Mouse (Mus musculus) forebrain, embryonic 10.5 days (tissue): ENCODE results near the gene A3galt2. TPM values are rescaled to one million over a fixed set of nuclear protein-coding genes. Genes with fewer than 3 reads are reported as not detected.

Source experiments
- DNase-seq: peaks from one replicate; pipeline ENCODE4 v3.0.0-alpha.2; 2017; ENCODE audit warnings: low spot score; ENCODE audit errors: extremely low spot score
- H3K27ac ChIP-seq: fragments of 300-500 bp; sonication (generic); 2 replicates; pipeline ENCODE4 v1.5.1; 2016; ENCODE audit warnings: mild to moderate bottlenecking
- H3K27me3 ChIP-seq: fragments of 300-500 bp; sonication (generic); 2 replicates; pipeline ENCODE4 v1.6.1; 2016; ENCODE audit warnings: mild to moderate bottlenecking; ENCODE audit not compliant: poor library complexity, severe bottlenecking
- H3K36me3 ChIP-seq: fragments of 300-500 bp; sonication (generic); replicated peaks from 2 replicates; pipeline ENCODE4 v1.6.1; 2016; ENCODE audit warnings: mild to moderate bottlenecking, moderate library complexity
- H3K4me1 ChIP-seq: fragments of 300-500 bp; sonication (generic); 2 replicates; pipeline ENCODE4 v1.6.1; 2016
- H3K4me3 ChIP-seq: fragments of 300-500 bp; sonication (generic); 2 replicates; pipeline ENCODE4 v1.5.1; 2016; ENCODE audit warnings: mild to moderate bottlenecking, moderate library complexity
- H3K9me3 ChIP-seq: fragments of 300-500 bp; sonication (generic); 2 replicates; pipeline ENCODE4 v1.6.1; 2016; ENCODE audit warnings: mild to moderate bottlenecking, moderate library complexity
- WGBS: fragments of 180-500 bp; shearing (Covaris S2); methylation state at CpG from one replicate; pipeline ENCODE4 v1.1.7; 2016; 5-methylcytosine and 5-hydroxymethylcytosine counted together
- polyA plus RNA-seq: library from polyadenylated mRNA; unstranded; fragments of >200 nt; fragmentation: Nextera tagmentation; extraction: Ambion mirVana; gene quantifications from 2 replicates; pipeline ENCODE4 v1.2.1, GENCODE M21; 2016

Gene A3galt2
- polyA plus RNA-seq, 1 experiment from 2014 or later, result 0.17 TPM

DNA sequence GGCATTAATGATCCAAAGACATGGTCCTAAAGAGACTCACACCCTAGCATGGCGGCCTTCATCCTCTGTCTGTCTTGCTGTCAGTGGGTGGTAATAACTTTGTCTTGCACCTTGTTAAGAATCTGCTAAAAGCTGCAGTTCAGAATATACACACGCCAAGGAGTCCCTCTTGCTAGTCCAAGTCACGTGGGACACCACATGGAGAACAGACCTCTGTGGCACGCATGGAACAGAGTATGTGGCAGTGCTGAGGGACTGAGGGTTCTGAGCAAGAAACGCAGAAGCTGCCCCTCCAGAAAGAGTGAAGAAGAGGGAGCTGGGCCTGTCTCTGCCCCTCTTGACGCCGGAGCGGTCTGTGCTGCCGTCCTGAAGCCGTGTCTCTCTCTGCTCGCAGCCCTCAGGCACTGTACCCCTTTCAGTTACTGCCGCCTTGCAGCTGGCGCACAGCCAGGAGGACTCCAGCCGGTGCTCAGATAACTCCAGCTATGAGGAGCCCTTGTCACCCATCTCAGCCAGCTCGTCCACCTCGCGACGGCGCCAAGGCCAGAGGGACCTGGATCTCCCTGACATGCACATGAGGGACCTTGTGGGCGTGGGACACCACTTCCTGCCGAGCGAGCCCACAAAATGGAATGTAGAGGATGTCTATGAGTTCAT lies 7.4 kb upstream of the A3galt2 start:
- peaks cover 6% of the 10 kb centered on the region for H3K4me1 ChIP-seq
- no peaks in the 10 kb centered on the region for H3K9me3 ChIP-seq
- H3K4me3 ChIP-seq, result no peak overlapping the region
- H3K36me3 ChIP-seq, result peaks cover 100% of the 10 kb centered on the region
- no peak overlapping the region for H3K27ac ChIP-seq
- H3K27me3 ChIP-seq, result no peaks in the 10 kb centered on the region
- WGBS, result 94% methylated on average over 22 of the region's 22 CpGs
- no peak for DNase-seq

DNA sequence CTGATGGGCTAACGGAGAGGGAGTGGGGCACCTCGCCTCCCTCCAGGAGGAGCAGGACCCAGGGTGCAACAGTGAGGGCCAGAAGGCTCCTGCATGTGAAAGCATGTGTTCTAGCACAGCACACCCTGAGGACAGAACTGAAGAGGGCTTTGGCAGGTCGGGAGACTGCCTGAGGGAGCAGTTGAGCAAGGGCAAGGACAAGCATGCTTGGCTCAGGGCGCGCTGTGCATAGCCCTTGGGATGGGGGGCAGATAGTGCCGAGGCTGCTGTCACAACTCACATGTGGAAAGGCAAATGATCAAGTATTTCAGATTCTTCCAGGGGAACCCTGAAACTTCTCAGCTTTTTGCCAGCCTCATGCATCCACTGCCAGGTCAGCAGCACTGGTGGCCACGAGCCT lies 6.9 kb upstream of the A3galt2 start:
- DNase-seq, result no peak
- Histone ChIP-seq H3K9me3 (no peaks in the 10 kb centered on the region), H3K36me3 (peaks cover 100% of the 10 kb centered on the region), H3K27ac (no peak overlapping the region), H3K4me1 (peaks cover under 1% of the 10 kb centered on the region), H3K4me3 (no peak overlapping the region), H3K27me3 (no peaks in the 10 kb centered on the region)
- 93% methylated on average over 7 of the region's 7 CpGs for WGBS

DNA sequence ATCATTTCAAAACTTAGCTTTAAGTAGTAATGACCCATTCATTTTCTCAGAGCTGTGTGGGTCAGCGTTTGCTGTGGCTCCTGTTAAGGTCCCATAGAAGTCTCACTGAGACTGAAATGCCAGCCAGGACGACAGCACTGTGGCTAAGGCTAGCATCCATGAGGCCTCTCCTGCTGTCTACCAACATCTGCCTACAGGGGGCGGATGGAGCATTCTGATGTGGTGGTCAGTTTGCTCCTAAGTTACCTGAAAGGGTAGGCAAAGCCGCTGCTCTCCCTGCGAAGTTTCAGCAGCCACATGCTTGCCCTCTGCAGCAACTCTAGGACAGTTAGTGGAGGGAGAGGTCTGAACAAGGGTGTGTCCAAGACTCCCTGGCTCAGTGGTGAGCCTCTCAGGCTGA lies 4.2 kb upstream of the A3galt2 start:
- no peak overlapping the region for H3K4me3 ChIP-seq
- H3K36me3 ChIP-seq, result peaks cover 98% of the 10 kb centered on the region
- 58% methylated on average over 5 of the region's 5 CpGs for WGBS
- peaks cover 14% of the 10 kb centered on the region for H3K4me1 ChIP-seq
- no peaks in the 10 kb centered on the region for H3K27me3 ChIP-seq
- H3K27ac ChIP-seq, result no peak overlapping the region
- DNase-seq, result no peak
- no peaks in the 10 kb centered on the region for H3K9me3 ChIP-seq

DNA sequence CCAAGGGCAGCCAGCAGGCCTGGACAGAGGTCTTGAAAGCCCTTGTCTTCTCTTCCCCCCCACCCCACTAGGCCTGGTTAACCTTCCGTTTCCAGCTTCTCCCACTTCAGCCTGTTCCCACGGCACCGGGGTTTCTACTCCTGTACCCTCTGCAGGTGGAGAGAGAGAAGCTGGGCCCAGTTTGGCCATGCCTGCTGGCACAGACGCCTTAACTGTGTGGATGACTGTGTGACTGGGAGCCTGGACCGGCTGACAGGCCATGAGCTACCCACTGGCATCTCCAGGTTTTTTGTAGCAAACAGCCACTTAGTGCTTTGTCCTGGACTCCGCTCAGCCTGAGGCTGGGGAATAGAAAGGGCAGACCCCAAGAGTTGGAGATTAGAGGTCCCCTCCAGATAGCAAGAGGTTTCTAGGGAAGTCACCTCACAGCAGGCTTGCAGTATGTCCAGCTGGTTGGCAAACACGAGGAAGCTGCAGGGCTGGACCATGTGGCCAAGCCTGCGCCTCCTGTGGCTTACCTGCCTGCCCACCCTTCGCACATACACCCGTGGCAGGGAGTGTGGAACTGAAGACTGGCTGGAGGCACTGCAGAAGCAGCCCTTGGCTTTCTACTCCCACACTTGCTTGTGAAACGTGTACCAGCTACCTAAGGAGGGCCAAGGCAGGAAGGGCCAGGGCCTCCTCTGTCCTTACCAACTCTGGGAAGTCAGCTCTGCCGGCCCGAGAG lies 3.0 kb upstream of the A3galt2 start:
- WGBS, result 89% methylated on average over 13 of the region's 13 CpGs
- Histone ChIP-seq H3K27ac (no peak overlapping the region), H3K4me1 (peaks cover 16% of the 10 kb centered on the region), H3K27me3 (no peaks in the 10 kb centered on the region), H3K9me3 (no peaks in the 10 kb centered on the region), H3K36me3 (peaks cover 88% of the 10 kb centered on the region), H3K4me3 (no peak overlapping the region)
- DNase-seq, result no peak

DNA sequence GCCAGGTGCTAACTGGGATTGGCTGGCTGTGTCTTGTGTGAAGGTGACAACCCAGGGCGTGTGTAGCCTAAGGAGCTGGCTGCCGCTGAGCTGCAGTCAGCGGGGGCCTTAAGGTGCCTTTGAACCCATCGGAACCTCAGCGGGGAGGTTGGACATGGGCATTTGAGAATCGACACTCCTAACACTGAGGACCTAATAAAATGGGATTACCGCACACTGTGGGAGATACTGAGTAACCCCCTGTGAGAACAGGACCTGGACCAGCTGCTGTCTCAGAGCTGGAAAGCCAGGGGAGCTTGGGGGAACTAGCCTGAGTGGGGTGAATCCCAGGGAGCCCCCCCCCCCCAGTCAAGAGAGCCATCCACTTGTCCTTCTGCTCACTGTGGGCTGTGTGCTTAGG lies 1.6 kb upstream of the A3galt2 start:
- Histone ChIP-seq H3K9me3 (no peaks in the 10 kb centered on the region), H3K36me3 (peaks cover 74% of the 10 kb centered on the region), H3K4me1 (peaks cover 16% of the 10 kb centered on the region), H3K4me3 (no peak overlapping the region), H3K27ac (no peak overlapping the region), H3K27me3 (no peaks in the 10 kb centered on the region)
- WGBS, result 90% methylated on average over 7 of the region's 7 CpGs
- no peak for DNase-seq

DNA sequence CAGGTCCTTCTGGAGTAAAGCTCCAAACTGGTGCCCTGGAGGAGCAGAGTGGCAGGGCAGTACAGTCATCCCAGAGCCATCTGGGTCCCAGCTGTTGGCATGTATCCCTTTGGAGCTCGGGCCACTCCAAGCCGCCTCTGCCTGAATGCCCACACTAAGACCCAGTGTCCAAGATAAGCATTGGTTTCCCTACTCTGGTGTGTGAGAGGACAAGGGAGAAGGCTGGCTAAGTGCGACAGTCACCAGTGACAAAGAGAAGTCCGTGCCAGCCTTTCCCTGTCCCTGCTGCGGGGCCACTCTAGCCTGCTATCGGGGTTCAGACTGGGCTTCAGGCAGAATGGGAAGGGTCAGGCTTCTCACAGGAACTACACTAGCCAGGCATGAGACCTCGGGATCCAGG lies 736 bp downstream of the A3galt2 start:
- Histone ChIP-seq H3K4me3 (no peak overlapping the region), H3K27me3 (no peaks in the 10 kb centered on the region), H3K9me3 (no peaks in the 10 kb centered on the region), H3K27ac (peak overlapping the region; percentile 56; the same call in 1 of the 2 replicates), H3K36me3 (peaks cover 51% of the 10 kb centered on the region), H3K4me1 (peaks cover 22% of the 10 kb centered on the region)
- WGBS, result 84% methylated on average over 7 of the region's 7 CpGs
- no peak for DNase-seq

DNA sequence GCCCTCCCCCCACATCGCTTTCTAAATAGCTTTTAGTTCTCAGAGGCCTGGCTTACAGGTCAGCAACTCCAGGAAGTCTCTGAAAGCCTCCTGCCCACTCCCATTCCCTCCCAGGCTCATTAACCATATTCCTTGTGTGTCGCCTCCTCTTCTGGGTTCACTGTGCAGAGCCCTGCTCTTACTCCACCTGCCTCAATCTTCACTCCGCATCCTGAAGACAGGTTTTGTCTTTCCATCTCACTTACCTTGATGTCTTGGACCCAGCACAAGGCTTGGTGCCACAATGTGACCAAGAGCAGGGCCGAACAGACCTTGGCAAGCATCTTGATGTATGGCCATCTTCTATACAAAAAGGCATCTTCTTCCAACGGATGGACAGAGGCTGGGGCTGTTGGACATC lies 4.0 kb downstream of the A3galt2 start:
- Histone ChIP-seq H3K4me3 (no peak overlapping the region), H3K27ac (no peak overlapping the region), H3K4me1 (peaks cover 20% of the 10 kb centered on the region), H3K27me3 (no peaks in the 10 kb centered on the region), H3K36me3 (peaks cover 18% of the 10 kb centered on the region), H3K9me3 (peaks cover 12% of the 10 kb centered on the region)
- whole genome bisulfite sequencing, result 87% methylated on average over 5 of the region's 5 CpGs
- DNase-seq, result no peak

DNA sequence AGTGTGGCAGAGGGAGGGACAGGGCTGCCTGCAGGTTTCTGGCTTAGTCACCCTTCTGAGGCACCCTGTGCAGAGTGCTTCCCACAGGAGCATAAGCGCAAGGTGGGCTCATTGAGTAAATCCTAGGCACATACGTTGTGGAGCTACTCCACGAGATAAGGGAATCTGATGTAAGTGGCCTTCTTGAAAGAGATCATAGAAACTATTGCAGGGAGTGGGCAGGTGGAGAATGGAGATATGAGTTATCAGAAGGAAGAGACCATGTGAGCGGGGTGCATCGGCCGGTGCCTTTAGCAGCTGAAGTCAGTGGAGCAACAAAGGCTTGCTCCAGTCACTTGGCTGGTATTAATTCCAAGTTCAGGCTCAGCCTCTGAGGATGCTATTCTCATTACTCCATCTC lies 4.9 kb downstream of the A3galt2 start:
- DNase-seq, result no peak
- peaks cover 11% of the 10 kb centered on the region for H3K36me3 ChIP-seq
- 92% methylated on average over 6 of the region's 6 CpGs for WGBS
- H3K4me1 ChIP-seq, result peaks cover 18% of the 10 kb centered on the region
- H3K27ac ChIP-seq, result no peak overlapping the region
- no peak overlapping the region for H3K4me3 ChIP-seq
- H3K9me3 ChIP-seq, result peaks cover 12% of the 10 kb centered on the region
- no peaks in the 10 kb centered on the region for H3K27me3 ChIP-seq

DNA sequence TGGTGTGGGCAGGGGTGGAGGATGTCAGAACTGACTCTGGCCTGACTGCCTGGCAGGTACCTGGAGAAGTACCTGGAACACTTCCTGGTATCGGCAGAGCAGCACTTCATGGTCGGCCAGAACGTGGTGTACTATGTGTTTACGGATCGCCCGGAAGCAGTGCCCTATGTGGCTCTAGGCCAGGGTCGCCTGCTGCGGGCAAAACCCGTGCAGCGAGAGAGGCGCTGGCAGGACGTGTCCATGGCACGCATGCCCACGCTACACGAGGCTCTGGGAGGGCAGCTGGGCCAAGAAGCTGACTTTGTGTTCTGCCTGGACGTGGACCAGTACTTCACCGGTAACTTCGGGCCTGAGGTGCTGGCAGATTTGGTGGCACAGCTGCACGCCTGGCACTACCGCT lies 11.8 kb downstream of the A3galt2 start:
- peaks cover 22% of the 10 kb centered on the region for H3K4me1 ChIP-seq
- peaks cover 6% of the 10 kb centered on the region for H3K36me3 ChIP-seq
- H3K9me3 ChIP-seq, result peaks cover 12% of the 10 kb centered on the region
- no peak overlapping the region for H3K27ac ChIP-seq
- H3K4me3 ChIP-seq, result no peak overlapping the region
- no peaks in the 10 kb centered on the region for H3K27me3 ChIP-seq
- no peak for DNase-seq
- WGBS, result 93% methylated on average over 20 of the region's 20 CpGs

DNA sequence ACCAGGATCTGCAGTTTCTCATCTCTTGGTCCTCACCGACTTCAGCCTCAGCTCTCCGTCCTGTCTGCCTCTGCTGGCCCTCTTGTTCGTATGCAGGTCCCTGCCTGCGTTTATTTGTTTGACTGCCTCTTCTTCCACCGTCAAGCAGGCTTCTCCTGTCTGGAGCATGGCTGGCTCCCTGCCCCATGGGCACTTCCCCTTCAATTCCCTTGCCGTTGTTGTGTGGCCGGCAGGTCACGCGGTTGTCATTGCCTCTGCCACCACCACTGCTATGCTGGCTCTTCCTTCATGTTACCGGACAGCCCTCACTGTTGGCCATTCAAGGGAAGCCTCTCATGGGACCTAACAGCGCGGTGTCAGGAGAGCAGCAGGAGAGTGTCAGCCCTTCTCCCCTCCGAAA lies 13.0 kb downstream of the A3galt2 start:
- Histone ChIP-seq H3K4me3 (no peak overlapping the region), H3K27ac (no peak overlapping the region), H3K36me3 (peaks cover 18% of the 10 kb centered on the region), H3K4me1 (peaks cover 22% of the 10 kb centered on the region), H3K9me3 (peaks cover 6% of the 10 kb centered on the region), H3K27me3 (no peaks in the 10 kb centered on the region)
- DNase-seq, result no peak
- WGBS, result 85% methylated on average over 13 of the region's 13 CpGs

DNA sequence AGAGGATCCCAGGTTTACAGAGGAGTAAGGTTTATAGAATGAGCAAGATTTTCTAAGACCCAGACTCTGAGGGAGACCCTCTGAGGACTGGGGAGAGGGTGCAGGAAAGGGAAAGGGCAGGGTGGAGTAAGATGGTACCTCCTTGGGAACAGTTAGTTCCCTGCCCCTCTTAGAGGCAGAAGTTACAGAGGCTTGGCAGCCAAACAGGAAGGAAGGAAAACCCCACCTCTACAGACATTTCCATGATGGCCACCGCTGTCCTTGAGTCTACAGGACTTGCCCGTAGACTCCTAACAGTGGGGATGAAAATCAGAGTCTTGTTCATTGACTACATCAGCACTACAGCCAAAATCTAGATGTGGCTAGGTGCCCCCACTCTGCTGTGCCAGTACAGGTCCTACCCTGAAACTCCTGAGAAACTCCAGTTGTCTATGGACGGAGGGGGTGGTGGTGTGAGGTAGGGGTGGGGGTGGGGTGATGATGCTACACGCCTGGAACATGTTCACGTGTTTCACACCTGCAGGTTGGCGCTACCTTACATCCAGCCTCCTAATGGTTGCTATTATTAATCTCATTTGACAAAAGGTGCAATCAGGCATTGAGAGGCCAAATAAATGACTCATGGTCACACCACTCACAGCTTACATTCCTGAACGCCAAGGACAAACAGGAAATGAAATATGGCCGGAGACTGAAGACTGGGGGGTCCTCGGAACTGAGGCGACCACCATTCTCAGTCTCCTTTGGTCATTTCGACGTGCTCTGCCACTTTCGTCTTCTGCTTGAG lies 14.6 kb downstream of the A3galt2 start:
- no peaks in the 10 kb centered on the region for H3K27me3 ChIP-seq
- H3K4me3 ChIP-seq, result no peak overlapping the region
- DNase-seq, result no peak
- WGBS, result 92% methylated on average over 13 of the region's 13 CpGs
- no peak overlapping the region for H3K27ac ChIP-seq
- H3K36me3 ChIP-seq, result peaks cover 35% of the 10 kb centered on the region
- H3K4me1 ChIP-seq, result peaks cover 22% of the 10 kb centered on the region
- H3K9me3 ChIP-seq, result no peaks in the 10 kb centered on the region

DNA sequence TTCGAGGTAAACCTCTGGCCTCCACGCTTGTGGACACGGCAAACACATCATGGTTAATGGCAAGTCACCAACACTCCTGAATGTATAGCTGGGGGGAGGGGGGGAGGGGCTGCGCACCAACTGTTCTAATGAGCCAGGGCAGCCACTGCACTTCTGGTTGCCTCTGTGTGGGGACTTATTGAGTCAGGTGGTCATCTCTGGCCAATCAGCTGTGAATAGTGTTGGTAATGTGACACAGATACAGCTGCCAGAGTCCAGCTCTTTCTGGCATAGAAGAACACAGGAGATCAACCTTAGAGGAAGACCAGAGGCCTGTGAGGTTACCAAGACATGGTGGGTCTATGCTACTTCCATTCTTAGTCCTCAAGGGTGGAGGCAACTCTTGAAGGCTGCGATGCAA lies 15.5 kb downstream of the A3galt2 start:
- Histone ChIP-seq H3K4me1 (peaks cover 22% of the 10 kb centered on the region), H3K36me3 (peaks cover 44% of the 10 kb centered on the region), H3K4me3 (no peak overlapping the region), H3K27ac (peak overlapping the region; percentile 48), H3K9me3 (no peaks in the 10 kb centered on the region), H3K27me3 (no peaks in the 10 kb centered on the region)
- DNase-seq, result no peak
- 93% methylated on average over 5 of the region's 5 CpGs for WGBS

DNA sequence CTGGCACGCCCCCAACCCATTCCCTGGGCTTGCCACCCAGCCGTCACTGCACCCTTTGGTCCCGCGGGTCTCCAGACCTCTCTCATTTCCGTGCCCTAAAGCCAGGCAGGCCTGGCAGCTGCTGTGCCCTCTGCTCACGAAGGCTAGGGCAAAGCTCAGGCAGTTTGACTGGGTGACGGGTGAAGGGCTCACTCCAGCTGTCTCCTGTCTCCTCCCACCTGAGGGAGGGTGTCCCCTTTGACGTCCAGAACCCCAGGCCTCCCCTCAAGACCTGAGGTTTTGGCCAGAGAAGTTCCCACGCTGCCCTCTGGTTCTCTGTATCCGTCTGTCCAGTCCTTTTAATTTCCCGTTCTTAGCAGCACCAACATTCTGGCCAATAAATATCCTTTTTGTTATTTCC lies 18.7 kb downstream of the A3galt2 start:
- WGBS, result 90% methylated on average over 11 of the region's 11 CpGs
- H3K27ac ChIP-seq, result no peak overlapping the region
- no peak overlapping the region for H3K4me3 ChIP-seq
- H3K36me3 ChIP-seq, result peaks cover 75% of the 10 kb centered on the region
- no peak for DNase-seq
- H3K4me1 ChIP-seq, result peaks cover 22% of the 10 kb centered on the region
- H3K27me3 ChIP-seq, result no peaks in the 10 kb centered on the region
- no peaks in the 10 kb centered on the region for H3K9me3 ChIP-seq
